Mouse (Mus musculus): ENCODE data around the gene Otop3.

DNA sequence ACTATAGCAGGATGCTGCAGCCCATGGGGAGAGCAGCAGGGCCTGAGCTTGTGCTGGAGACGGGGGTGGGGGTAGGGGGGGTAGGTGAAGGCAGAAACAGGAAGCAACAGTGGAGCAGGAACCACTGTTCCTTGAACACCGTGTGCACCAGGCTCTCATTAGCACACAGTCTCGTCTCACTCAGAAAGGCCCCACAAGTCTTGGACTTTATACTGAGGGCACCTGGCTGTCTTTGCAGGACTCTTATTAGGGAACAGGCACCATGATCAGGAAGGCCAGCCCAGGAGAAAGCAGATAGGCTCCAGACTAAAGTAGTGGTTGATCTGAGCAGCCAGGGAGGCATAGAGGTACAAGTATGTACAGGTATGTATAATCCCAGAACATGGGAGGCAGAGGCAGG is 2.8 kb downstream of the Otop3 start:
- TF ChIP-seq CTCF (IDR thresholded peaks at IDR 0.05) (no peak), EP300 (IDR thresholded peaks at IDR 0.05) (no peak)

Measured in lung, postnatal 0 days (tissue).